Mouse (Mus musculus): Measurements from ENCODE around the gene Gstm7. TPM values are rescaled to one million over a fixed set of nuclear protein-coding genes. Genes with fewer than 3 reads are reported as not detected.
"Not testable (repeated sequence)": the region's sequence is repeated elsewhere in the genome, so short reads cannot be mapped to it uniquely, and the experiment has no call there.

Gene Gstm7
- polyA plus RNA-seq, 1 experiment from 2014 or later = 21.3 TPM

DNA sequence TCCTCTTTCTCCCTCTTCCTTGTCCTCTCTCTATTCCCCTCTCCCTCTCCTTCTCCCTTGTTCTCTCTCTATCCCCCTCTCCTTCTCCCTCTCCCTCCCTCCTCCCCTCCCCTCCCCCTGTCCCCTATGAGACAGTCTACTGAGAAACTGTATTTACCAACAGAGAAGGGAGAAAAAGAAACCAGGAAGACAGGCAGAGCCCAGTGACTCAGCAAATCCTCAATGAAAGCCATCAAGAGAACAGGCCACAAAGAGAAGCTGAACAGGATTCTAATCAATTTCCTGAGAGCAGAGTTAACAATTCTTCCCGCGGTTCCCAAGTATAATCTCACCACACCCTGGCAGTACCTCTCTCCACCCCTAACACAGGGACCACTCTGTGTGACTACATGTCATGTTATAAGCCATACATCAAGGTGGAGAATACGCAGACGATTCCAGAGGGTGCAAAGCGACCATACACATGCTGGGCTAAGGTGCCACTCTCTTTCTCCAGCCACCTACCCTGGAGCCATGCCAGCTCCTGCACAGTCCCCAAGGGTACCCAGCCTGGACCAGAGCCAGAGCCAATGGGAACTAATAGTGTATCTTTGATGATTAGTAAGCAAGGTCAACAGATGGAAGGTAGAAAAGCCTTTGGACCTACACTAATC lies 33.2 kb upstream of the Gstm7 start:
- no peak overlapping the region for H3K4me3 ChIP-seq (ENCODE audit: low read depth, low read length)
- peaks cover 5% of the 10 kb centered on the region; the same call in 1 of the 2 replicates for H3K4me1 ChIP-seq (replicated peaks; ENCODE audit: control insufficient read depth, insufficient read depth, low read length)
- no peak overlapping the region for H3K4me2 ChIP-seq (ENCODE audit: low read length)
- H3K9ac ChIP-seq (ENCODE audit: low read length) = no peak overlapping the region
- no peaks in the 10 kb centered on the region for H3K27me3 ChIP-seq (replicated peaks; ENCODE audit: control insufficient read depth, insufficient read depth, low read length)
- DNase-seq (ENCODE audit: low spot score) = no peak
- 0 out of 2 replicates have a peak, but pooled peaks have one; percentile 13 for ATAC-seq (replicated peaks; ENCODE audit: low FRiP score, low TSS enrichment, low read depth)
- WGBS = 52% methylated on average over 5 of the region's 5 CpGs
- H3K9me3 ChIP-seq (ENCODE audit: control insufficient read depth, low read length) = no peaks in the 10 kb centered on the region
- 0 out of 2 replicates have a peak overlapping the region, but pooled peaks have one; percentile 27 for H3K27ac ChIP-seq (ENCODE audit: low read depth)
- H3K36me3 ChIP-seq (ENCODE audit: control insufficient read depth, insufficient read depth, low read length) = no peaks in the 10 kb centered on the region

DNA sequence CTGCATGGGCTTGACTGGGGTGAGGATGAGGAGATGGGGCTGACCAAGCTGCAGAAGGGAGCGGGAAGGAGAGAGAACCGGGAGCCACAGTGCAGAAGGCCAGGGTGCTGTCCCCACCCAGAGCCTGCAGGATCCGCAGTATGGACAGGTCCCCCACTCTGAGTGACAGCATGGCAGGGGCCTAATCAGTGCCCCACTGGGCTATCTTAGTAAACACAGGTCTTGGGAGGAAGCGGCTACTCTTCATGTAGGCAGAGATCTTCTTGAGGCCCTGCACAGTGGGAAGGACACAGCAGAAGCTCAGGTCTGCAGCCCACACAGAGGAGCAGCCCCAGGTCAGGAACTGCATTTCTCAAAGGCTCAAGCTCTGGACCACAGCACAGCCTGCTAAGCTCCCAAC lies 32.4 kb upstream of the Gstm7 start:
- ATAC-seq (replicated peaks; ENCODE audit: low FRiP score, low TSS enrichment, low read depth) (no peak), DNase-seq (ENCODE audit: low spot score) (no peak)
- no peak overlapping the region for H3K4me3 ChIP-seq (ENCODE audit: low read depth, low read length)
- H3K27me3 ChIP-seq (replicated peaks; ENCODE audit: control insufficient read depth, insufficient read depth, low read length) = no peaks in the 10 kb centered on the region
- H3K36me3 ChIP-seq (ENCODE audit: control insufficient read depth, insufficient read depth, low read length) = no peaks in the 10 kb centered on the region
- no peak overlapping the region for H3K9ac ChIP-seq (ENCODE audit: low read length)
- no peak overlapping the region for H3K4me2 ChIP-seq (ENCODE audit: low read length)
- H3K4me1 ChIP-seq (replicated peaks; ENCODE audit: control insufficient read depth, insufficient read depth, low read length) = peaks cover 5% of the 10 kb centered on the region; the same call in 1 of the 2 replicates
- no peak overlapping the region for H3K27ac ChIP-seq (ENCODE audit: low read depth)
- H3K9me3 ChIP-seq (ENCODE audit: control insufficient read depth, low read length) = no peaks in the 10 kb centered on the region
- WGBS = 77% methylated on average over 4 of the region's 4 CpGs

GRCm38 (mm10) chr3:107955260-107955659 lies 23.6 kb upstream of the Gstm7 start:
- not testable (repeated sequence) for H3K4me2 ChIP-seq (ENCODE audit: low read length); H3K4me3 ChIP-seq (ENCODE audit: low read depth, low read length); ATAC-seq (replicated peaks; ENCODE audit: low FRiP score, low TSS enrichment, low read depth); DNase-seq (ENCODE audit: low spot score); H3K9ac ChIP-seq (ENCODE audit: low read length); H3K36me3 ChIP-seq (ENCODE audit: control insufficient read depth, insufficient read depth, low read length); H3K27ac ChIP-seq (ENCODE audit: low read depth); H3K27me3 ChIP-seq (replicated peaks; ENCODE audit: control insufficient read depth, insufficient read depth, low read length); H3K4me1 ChIP-seq (replicated peaks; ENCODE audit: control insufficient read depth, insufficient read depth, low read length); H3K9me3 ChIP-seq (ENCODE audit: control insufficient read depth, low read length)
- 91% methylated on average over 9 of the region's 9 CpGs for WGBS

- H3K9ac ChIP-seq (ENCODE audit: low read length) = no peak overlapping the region
- no peak for ATAC-seq (replicated peaks; ENCODE audit: low FRiP score, low TSS enrichment, low read depth)
- H3K4me3 ChIP-seq (ENCODE audit: low read depth, low read length) = no peak overlapping the region
- H3K27me3 ChIP-seq (replicated peaks; ENCODE audit: control insufficient read depth, insufficient read depth, low read length) = no peaks in the 10 kb centered on the region
- H3K4me1 ChIP-seq (replicated peaks; ENCODE audit: control insufficient read depth, insufficient read depth, low read length) = no peaks in the 10 kb centered on the region
- H3K27ac ChIP-seq (ENCODE audit: low read depth) = no peak overlapping the region
- H3K9me3 ChIP-seq (ENCODE audit: control insufficient read depth, low read length) = no peaks in the 10 kb centered on the region
- no peak for DNase-seq (ENCODE audit: low spot score)
- no peaks in the 10 kb centered on the region for H3K36me3 ChIP-seq (ENCODE audit: control insufficient read depth, insufficient read depth, low read length)
- 74% methylated on average over 5 of the region's 5 CpGs for WGBS
- H3K4me2 ChIP-seq (ENCODE audit: low read length) = no peak overlapping the region
Measured at GRCm38 (mm10) chr3:107953906-107954305, 22.3 kb upstream of the Gstm7 start.

GRCm38 (mm10) chr3:107953328-107953755 lies 21.7 kb upstream of the Gstm7 start:
- no peak overlapping the region for H3K27ac ChIP-seq (ENCODE audit: low read depth)
- ATAC-seq (replicated peaks; ENCODE audit: low FRiP score, low TSS enrichment, low read depth) (0 out of 2 replicates have a peak, but pooled peaks have one; percentile 15), DNase-seq (ENCODE audit: low spot score) (peak; percentile 70)
- H3K4me3 ChIP-seq (ENCODE audit: low read depth, low read length) = no peak overlapping the region
- H3K4me2 ChIP-seq (ENCODE audit: low read length) = no peak overlapping the region
- WGBS = 22% methylated on average over 6 of the region's 6 CpGs
- no peaks in the 10 kb centered on the region for H3K4me1 ChIP-seq (replicated peaks; ENCODE audit: control insufficient read depth, insufficient read depth, low read length)
- H3K27me3 ChIP-seq (replicated peaks; ENCODE audit: control insufficient read depth, insufficient read depth, low read length) = no peaks in the 10 kb centered on the region
- no peak overlapping the region for H3K9ac ChIP-seq (ENCODE audit: low read length)
- no peaks in the 10 kb centered on the region for H3K36me3 ChIP-seq (ENCODE audit: control insufficient read depth, insufficient read depth, low read length)
- no peaks in the 10 kb centered on the region for H3K9me3 ChIP-seq (ENCODE audit: control insufficient read depth, low read length)

DNA sequence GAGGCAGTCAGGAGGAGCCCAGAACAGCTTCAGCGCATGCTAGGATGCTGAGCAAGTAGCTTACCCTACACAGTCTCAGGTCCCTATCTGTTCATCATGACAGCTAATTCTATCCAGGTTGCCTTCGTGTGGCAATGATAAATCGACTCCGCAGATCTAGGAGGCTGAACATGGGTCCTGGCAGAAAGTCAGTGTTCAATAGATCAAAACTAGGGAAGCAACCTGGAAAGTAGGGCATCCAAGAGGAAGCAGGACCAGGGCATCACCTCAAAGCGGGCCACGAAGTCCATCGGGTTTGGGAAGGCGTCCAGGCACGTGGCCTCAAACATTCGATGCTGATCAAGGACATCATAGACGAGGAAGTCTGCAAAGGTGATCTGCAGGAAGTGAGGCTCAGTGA lies 18.9 kb upstream of the Gstm7 start:
- no peaks in the 10 kb centered on the region for H3K9me3 ChIP-seq (ENCODE audit: control insufficient read depth, low read length)
- no peak overlapping the region for H3K4me2 ChIP-seq (ENCODE audit: low read length)
- no peak for ATAC-seq (replicated peaks; ENCODE audit: low FRiP score, low TSS enrichment, low read depth)
- DNase-seq (ENCODE audit: low spot score) = no peak
- 83% methylated on average over 11 of the region's 11 CpGs for WGBS
- H3K27me3 ChIP-seq (replicated peaks; ENCODE audit: control insufficient read depth, insufficient read depth, low read length) = no peaks in the 10 kb centered on the region
- H3K27ac ChIP-seq (ENCODE audit: low read depth) = no peak overlapping the region
- H3K4me1 ChIP-seq (replicated peaks; ENCODE audit: control insufficient read depth, insufficient read depth, low read length) = no peaks in the 10 kb centered on the region
- no peak overlapping the region for H3K4me3 ChIP-seq (ENCODE audit: low read depth, low read length)
- no peaks in the 10 kb centered on the region for H3K36me3 ChIP-seq (ENCODE audit: control insufficient read depth, insufficient read depth, low read length)
- H3K9ac ChIP-seq (ENCODE audit: low read length) = no peak overlapping the region

GRCm38 (mm10) chr3:107949461-107949860 lies 17.8 kb upstream of the Gstm7 start:
- H3K27ac ChIP-seq (ENCODE audit: low read depth); H3K4me3 ChIP-seq (ENCODE audit: low read depth, low read length); DNase-seq (ENCODE audit: low spot score); H3K27me3 ChIP-seq (replicated peaks; ENCODE audit: control insufficient read depth, insufficient read depth, low read length); H3K4me2 ChIP-seq (ENCODE audit: low read length); H3K36me3 ChIP-seq (ENCODE audit: control insufficient read depth, insufficient read depth, low read length); ATAC-seq (replicated peaks; ENCODE audit: low FRiP score, low TSS enrichment, low read depth); H3K4me1 ChIP-seq (replicated peaks; ENCODE audit: control insufficient read depth, insufficient read depth, low read length); H3K9ac ChIP-seq (ENCODE audit: low read length); H3K9me3 ChIP-seq (ENCODE audit: control insufficient read depth, low read length): not testable (repeated sequence)
- WGBS = 80% methylated on average over 1 of the region's 1 CpGs

GRCm38 (mm10) chr3:107945729-107946128 lies 14.1 kb upstream of the Gstm7 start:
- Histone ChIP-seq H3K36me3 (ENCODE audit: control insufficient read depth, insufficient read depth, low read length) (no peaks in the 10 kb centered on the region), H3K4me2 (ENCODE audit: low read length) (no peak overlapping the region), H3K4me3 (ENCODE audit: low read depth, low read length) (no peak overlapping the region), H3K9me3 (ENCODE audit: control insufficient read depth, low read length) (no peaks in the 10 kb centered on the region), H3K9ac (ENCODE audit: low read length) (no peak overlapping the region), H3K4me1 (replicated peaks; ENCODE audit: control insufficient read depth, insufficient read depth, low read length) (no peaks in the 10 kb centered on the region), H3K27me3 (replicated peaks; ENCODE audit: control insufficient read depth, insufficient read depth, low read length) (no peaks in the 10 kb centered on the region), H3K27ac (ENCODE audit: low read depth) (no peak overlapping the region)
- no peak for DNase-seq (ENCODE audit: low spot score)
- 56% methylated on average over 4 of the region's 4 CpGs for WGBS
- no peak for ATAC-seq (replicated peaks; ENCODE audit: low FRiP score, low TSS enrichment, low read depth)
